Mouse (Mus musculus): ENCODE data around the gene Rbm44.
A peak's percentile ranks its signal among the peaks of the same experiment; 100 is the strongest.

The Rbm44 gene

DNA sequence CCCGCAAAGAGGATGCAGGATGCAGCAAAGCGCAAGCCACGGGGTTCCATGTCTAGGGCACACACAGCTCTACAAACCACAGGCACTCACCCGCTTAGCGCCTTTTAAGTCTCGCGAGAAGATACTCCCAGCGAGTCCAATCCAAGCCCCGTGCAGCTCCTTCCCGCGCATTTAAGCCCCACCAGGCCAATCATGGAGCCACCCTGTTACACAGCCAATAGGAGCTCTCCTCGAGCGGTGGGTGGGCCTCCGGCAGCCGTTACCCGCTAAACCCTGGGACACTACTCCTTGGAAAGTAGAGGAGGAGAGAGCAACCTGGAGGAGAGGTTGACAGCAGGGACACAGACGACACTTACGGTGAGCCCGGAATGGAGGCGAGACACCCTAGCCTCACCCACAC lies at the start of gene Rbm44:
Gene Rbm44, plus strand, starts transcription at position 277 of the 400 bp plus-strand sequence.
- DNase-seq, result no peak

DNA sequence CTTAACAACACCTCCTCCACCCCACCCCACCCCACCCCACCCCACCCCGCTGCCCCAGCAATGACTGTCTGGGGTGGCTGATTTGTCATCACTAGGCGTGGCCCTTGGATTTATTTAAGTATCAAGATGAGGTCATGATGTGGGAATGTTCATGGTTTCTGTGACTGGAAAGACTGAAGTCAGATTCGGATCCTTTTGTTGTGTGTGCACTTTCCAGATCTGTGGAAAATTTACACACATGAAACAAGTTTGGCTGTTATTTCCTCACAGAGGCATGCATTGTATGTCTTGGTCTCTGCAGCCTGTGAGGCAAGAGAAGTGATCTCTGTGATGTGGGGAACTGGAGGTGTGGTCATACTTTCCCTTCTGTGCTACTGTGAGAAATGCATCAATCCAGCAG lies 49.6 kb upstream of the Rbm44 start:
- DNase-seq, result no peak

DNA sequence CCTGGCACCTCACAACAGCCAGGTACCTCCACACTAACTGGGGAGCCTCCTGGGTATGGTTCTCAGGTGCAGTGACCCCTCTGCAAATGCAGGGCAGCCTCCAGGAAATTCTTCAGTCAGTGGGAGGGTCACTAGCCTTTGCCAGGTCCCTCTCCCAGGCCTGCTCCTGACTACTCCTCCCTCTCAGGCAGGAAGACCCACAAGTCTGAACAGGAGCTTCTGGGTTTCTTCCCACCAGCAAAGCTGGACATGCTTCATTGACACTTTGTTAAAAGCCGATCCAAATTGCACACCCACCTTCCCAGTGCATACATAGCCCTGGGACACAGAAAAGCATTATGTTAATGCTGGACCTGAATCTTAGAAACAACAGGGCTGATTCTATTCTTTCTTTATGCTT lies 49.0 kb upstream of the Rbm44 start:
- no peak for DNase-seq

DNA sequence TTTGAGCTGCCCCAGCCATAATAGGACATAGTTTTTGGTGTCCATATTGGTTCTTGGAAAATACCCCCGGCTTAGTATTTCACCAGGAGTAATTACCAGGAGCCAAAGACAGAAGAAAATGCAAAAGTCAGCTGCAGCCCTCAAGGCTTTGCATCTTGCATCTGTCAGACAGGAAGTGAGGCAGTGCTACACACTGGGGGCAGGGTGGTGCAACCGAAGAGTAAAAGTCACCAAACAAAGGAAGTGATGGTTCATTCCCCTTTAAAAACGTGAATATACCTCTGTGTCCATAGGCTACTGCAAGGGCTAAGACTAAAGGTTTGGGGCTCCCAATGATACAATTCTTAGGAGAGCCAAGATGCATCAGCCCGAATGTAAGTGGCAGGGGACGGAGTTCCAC lies 48.4 kb upstream of the Rbm44 start:
- no peak for DNase-seq

DNA sequence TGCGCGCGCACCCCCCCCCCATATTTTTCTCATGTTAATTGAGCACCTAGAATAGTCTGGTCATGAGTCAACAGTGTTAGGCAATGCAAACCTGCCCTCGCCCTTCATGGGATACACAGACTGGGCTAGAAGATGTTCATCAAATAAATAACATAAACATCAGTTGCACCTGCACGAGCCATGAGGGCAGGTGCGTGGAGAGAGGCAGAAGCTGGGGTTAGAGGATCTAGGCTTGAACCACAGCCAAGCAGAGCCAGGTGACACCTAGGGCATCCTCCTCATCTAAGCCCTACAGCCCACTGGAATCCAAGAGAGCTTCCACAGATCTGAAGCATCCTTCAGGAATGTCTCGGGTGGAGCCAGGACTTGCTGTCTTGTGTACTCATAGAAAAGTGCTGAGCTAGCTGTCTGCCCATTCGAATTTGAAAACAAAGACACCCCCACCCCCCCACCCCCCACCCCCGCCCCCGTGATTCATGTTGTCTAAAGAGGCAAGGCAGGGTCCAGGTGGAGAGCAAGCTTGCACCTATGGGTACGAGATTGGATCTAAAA lies 47.5 kb upstream of the Rbm44 start:
- no peak for DNase-seq

DNA sequence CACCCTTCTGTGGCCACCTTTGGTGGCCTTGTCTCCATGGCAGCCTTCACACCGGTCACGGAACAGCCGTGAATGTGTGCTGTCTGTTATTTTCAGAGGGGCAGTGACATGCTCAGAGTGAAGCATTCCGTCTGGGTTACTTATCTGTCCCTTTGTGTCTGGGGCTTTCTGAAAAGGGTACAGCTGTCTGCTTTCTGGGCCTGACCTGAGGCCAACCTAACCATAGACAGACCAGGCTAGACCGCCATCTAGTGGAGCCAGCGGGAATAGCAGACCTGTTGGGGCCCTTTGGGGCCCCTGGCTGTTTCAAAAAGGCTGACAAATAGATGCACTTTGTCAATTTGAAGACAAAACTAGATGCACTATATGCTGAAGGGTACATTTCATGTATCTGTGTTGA lies 46.0 kb upstream of the Rbm44 start:
- DNase-seq, result peak; percentile 65 to 80

DNA sequence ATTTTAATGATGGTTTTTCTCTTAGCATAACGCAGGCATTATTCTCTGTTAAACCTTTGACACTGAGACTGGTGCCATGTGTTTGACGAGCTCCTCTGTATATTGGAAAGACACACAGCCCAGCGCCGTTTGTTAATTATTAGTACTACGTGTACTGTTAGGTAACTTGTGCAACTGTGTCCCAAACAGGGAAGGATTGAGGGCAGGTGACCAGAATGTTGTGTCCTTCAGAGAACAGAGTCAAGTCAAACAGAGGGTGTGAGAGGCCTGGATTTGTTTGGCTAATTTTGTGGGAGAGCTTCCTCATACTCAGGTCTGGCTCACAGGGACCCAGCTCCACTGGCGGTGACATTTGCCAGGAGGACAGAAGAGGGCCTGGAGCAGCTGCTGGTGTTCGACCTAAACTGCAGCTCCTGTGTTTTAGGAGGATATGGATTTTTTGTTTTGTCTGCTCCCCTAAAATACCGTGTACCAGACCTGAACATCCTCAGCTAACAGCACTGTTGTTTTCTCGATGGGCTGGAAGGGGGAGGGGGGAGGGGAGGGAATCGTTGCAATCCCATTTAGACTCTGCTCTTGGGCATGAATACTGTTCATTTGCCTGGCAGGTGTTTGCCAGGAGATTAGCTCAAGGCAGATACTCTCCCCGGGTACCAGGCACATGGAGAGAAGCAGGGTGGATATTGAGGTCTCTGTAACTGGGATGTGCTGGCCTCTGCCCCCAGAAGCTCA lies 43.0 kb upstream of the Rbm44 start:
- DNase-seq, result no peak

DNA sequence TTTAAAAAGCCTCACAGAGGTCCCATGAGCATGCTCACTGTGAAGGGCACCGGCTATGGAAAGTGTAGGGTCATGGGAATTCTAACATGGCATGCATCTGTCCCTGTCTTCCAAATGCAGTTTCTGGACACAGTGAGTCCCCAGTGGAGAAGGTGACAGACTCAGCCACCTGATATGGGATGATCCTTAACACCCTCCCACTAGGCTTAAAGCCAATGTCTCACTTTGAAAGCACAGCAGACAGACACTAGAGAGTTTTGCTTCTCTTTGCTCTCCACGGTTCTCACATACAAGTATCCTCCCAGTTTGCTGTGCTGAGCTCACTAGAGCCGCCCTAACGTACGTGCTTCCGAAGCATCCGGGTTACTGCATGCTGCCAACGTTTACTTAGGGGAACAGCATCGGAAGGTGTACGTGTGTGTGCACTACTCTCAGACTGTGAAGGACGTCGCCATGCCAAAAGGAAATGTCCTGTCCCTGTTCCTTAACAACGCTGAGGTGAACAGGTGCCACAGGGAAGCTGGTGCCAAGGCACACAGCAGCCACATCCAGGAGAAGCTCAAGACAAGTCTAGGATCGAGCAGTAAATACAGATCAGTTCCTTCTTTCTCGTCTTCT lies 41.4 kb upstream of the Rbm44 start:
- no peak for DNase-seq

DNA sequence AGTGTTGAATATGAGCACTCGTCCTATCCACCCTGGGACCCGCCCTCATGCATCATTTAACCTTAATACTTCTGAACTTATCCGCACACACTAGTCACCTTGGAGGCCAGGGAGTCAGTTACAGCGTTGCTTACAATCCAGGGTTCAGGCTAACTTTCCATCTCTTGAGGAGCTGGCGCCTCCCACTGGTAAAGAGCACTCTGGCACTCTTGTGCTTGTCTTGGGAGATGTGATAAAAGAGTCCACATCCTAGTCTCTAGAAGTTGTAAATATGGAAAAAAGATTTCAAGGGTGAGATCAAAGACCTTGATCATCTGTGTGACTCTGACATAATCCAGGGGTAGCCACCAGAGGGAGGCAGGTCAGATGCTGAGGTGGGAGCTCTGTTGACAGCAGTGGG lies 37.3 kb upstream of the Rbm44 start:
- no peak for DNase-seq

DNA sequence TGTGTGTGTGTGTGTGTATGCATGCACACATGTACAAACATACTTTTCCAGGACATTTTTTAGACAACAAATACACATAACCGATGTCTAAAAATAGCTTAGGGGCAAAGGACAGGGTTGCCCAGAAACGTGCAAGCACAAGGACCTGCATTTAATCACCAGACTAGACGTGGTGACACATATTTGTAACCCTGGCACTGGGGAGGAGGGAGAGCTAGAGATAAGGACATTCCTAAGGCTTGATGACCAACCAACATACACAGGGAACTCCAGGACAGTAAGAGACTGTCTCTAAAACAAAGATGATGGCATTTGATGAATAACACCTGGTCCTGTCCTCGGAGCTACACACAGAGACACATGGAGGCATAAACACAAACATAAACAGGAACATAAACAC lies 35.6 kb upstream of the Rbm44 start:
- DNase-seq, result no peak

DNA sequence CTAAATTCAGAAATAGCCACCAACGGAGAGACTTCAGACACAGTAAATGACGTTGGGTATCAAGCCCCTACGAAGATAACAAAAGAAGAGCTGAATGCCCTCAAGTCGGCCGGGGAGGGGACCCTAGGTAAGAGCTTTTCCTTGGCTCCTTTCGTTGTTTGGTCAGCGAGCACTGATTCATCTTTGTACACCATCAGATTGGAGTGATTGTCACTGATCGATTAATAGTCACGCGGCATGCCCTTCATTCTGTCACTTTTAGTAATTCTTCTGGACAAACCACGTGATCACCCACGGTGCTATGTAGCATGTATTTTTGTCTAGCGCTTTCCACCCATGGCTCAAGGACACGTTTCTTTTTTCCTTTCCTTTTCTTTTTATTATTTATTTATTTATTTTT lies 32.7 kb upstream of the Rbm44 start:
- DNase-seq, result no peak

DNA sequence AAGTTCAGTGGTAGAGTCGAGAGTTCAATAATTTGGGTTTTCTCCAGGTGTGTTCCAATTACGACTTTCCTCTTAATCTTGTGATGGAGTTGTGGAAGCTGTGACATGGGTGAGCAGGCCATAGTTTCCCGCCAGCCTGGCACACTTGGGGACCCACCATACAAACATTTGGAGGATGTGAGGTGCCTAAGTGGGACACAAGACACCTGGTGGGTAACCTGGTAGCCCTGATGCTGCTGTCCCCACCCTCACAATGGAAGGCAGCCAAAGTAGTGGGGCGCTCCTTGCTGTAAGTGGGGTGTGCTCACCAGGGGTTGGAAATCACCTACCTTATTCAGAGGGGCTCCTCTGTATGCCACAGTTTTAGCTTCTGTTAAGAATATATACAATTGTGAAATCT lies 32.3 kb upstream of the Rbm44 start:
- no peak for DNase-seq

DNA sequence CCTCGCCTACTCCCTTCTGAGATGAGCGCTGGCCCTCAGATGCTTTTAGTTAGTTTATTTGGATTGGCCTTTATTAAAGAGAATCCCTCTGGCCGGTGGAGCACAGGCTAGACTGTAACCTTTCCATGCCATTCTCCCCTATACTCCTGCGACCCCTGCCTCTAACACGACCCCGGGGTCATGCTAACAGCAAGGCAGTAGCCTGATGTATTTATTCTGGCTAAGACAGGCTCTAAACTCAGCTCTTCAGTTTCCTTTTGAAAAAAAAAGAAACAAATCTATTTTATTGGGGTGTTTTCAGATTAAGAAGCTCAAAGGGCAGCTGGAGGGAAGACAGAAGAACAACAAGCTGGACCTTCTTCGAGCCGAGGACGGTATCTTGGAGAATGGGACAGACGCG lies 22.8 kb upstream of the Rbm44 start:
- no peak for DNase-seq

DNA sequence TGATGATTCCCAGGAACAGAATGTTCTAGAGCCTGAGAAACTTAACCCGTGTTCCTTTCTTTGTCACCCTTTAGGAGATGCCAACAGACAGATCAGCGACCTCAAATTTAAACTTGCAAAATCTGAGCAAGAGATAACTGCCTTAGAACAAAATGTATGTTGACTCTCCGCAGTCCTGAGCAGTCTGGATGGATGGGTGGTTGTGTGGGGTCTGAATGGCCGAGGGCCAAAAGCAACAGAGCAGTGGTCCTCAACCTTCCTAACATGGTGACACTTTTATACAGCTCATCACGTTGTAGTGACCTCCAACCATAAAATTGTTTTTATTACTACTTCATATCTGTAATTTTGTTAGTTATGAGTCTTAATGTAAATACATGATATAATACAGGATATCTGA lies 21.9 kb upstream of the Rbm44 start:
- DNase-seq, result no peak

DNA sequence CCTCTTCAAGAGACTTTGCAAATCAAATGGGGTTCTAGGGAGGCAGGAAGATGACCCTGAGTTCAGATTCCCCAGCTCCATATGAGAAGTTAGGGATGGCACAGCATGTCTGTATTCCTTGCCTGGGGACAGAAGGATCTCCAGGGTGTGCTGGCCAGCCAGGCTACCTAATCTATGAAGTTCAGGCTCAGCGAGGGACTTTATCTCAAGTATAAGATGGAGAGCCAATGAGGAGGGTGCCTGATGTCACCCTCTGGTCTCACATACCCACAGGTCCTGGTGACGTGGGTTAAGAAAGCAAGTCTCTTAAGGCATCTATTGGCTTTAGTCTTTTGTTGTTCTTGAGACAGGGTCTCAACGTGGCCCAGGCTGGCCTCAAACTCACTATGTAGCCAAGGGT lies 21.4 kb upstream of the Rbm44 start:
- DNase-seq, result no peak

DNA sequence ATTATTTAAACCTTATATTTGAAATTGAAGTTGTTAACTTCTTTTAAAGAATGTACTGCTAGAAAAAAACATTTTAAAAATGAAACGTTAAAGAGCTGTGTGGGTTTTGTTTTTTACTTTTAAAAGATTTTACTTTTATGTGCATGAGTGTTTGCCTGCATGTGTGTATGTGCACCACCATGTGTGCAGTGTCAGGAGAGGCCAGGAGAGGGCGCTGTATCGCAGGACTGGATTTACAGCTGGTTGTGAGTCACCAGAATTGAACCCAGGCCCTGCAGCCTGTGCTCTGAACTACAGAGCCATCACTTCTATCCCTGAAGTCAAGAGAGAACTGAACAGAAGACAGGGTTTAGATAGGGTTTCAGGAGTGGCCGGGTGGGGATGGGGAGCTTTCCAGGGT lies 16.0 kb upstream of the Rbm44 start:
- no peak for DNase-seq

DNA sequence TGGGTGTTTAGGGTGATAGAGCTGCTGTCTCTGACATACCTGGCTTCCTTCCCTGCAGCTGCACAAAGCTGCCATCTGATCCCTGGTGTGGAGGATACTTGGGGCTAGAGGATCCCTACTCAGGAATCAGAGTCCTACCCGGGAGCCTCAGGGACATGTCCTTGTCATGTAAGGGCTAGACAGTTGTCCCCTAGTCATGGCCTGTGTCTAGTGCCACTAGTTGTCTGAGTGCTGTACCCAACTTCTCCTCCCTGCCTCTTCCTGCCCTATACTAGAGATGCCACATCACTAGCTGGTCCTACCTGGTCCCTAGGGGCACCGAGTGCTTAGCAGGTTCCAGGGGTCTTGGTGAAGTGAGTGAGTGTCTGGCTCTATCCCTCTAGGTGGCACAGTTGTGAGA lies 7.9 kb upstream of the Rbm44 start:
- no peak for DNase-seq

DNA sequence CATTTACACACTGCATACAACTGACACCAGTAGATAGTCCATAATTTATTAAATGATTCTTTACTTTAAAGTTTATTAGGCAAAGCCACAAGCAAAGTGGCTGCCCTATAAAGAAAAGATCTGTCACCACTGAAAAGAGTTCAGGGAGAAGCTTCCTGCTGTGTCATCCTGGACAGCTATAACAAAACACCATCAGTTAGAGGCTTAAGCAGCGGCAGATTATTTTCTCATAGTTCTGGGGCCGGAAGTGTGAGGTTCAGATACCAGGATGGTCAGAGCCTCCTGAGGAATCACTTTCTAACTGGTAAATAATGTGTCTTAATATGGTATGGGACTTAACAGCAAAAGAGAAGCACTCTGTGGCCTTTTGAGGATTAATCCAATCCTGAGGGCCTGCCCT lies 6.6 kb downstream of the Rbm44 start:
- no peak for DNase-seq

DNA sequence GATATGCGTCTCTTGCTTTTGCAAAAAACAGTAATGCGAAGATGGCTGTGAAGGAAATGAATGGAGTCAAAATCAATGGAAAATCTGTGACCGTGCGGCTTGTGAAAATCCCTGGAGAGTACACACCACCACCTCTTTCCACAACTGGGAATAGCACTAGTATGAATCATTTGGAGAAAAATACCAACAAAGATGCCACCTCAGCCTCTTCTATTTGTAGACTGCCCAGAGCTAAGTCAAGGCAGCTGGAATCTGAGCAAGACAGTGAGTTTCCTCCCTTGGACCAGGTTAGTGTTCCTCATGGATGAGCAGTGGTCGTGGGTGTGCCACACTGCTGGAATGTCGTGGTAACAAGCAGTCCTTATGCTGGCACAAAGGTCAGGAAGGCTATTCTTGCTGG lies 21.9 kb downstream of the Rbm44 start:
- no peak for DNase-seq

DNA sequence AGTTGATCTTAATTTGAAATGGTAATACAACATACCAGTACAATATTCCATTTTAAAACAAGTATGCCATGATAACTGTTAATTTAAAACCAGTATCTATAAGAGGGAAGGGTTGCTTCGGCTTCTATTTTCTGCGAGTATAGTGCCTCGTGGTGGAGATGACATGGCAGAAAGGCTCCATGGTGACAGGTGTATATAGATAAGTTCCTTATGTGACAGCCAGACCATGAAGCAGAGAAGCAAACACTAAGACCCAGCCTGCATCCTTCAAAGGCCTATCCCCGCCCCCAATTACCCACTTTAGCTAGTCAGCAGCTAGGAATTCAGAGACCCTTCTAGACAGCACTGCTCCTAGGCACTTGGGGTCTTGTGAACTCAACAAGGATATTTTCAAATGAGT lies 24.3 kb downstream of the Rbm44 start:
- DNase-seq, result no peak

DNA sequence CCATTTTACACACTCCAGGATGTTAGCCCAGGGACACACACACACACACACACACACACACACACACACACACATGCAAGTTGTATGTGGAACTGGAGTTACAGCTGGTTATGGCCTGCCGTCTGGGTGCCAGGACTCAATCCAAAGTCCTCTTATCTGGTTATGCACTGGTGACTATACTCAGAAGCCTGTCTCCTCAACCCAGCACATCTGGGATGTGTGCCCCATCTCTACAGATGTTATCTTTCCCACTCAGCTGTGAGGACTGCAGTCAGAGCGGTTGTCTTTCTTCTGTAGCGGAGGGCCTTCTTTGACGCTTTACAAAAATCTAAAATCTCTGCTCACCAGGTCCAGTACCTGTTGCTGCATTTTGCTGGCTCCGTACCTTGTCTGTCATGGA lies 29.9 kb downstream of the Rbm44 start:
- no peak for DNase-seq

DNA sequence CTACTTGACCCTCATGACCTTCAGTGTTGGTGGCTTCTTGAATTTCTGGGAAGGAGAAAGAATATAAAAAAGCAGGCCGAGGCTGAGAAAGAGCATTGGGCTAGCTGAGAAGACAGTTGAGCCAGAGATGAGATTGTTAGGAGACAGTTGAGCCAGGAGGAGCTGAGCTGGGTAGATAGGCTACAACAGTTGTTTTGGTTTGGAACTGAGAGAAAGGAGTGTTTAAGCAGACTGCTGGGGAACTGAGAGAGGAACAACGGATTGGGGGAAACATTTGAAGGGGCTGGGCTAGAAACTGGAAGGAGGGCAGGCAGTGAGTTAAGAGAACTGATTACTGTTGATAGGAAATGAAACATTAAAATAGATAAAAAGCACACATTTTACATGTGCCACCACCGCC lies 31.1 kb downstream of the Rbm44 start:
- no peak for DNase-seq

DNA sequence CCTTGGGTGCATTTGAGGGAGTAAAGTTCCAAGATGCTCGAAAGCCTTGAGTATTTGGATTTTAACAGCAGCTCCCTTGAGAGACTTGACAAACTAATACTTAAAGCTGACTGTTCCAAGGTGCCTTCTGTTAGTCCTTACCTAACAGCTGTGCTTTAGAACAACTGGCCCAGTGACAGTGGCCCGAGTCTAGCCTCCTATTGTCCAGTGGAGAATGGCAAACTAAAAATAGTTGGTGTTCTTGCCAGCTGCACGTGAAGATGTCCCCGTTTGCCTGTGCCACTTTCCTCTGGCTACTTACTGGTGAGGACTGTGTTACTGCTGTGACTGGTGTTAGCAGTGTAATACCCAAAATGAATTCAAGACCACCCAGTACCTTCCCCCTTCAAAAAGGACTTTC lies 32.0 kb downstream of the Rbm44 start:
- no peak for DNase-seq

DNA sequence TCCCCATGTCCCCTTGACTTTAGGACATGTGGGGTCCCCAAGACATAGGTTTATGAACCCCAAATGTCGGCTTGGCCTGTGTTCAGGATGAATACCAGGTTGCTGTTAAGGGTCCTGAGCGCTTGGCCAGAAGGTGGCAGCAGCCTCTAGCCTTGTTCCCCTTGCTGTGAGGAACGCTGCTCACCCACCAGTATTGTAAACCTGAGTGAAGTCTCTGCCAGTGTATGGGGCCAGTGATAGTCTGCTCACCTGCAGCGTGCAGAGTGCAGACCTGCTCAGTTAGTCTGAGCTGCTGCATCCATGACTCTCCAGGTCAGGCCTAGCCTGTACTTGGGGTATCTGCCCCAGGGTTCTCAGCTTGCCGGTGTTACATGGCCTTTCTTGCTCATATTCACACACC lies 34.2 kb downstream of the Rbm44 start:
- DNase-seq, result peak; percentile 62 to 76

Measured in cerebellum, postnatal 25 days (tissue).